In the genomic region with DNA sequence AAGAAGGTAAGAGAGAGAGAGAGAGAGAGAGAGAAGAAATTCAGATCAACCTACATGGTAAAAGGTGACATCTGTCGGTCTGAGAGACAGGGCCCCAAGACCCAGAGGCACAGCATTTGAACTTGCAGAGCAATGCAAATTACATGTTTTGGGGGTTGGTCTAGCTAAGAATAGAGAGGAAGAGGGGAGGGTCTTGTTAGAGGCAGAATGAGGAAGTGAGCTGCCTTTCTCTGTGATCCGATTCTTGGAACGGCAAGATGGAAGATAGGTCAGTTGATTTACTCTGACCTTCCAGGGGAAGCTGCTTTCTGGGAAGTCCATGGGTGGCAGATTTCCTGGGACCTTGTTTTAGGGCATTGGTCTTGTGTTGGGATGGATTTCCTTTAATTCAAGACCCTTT, we compare ENCODE assay signal across 11 mouse cellular contexts. TPM values are rescaled to one million over a fixed set of nuclear protein-coding genes. Genes with fewer than 3 reads are reported as not detected.
DNase-seq lines count a peak whose midpoint lies in the region; ATAC-seq lines count a peak whose summit lies in the region.
"Had no signal": no experiment of that assay in that cellular context is flagged by ENCODE, and none has a peak within 500 bp of the region (broad histone marks: within the 10 kb centered on the region; RNA-seq: fewer than 3 reads in every experiment).

No protein-coding gene starts in this region.

- H3K4me3 ChIP-seq in megakaryocyte, embryonic 14.5 days (replicated peaks) = peak overlapping the region; percentile 89
- no peak overlapping the region for H3K4me3 ChIP-seq in hindbrain, embryonic 14.5 days (replicated peaks; ENCODE audit: low read length)
- no peak overlapping the region for H3K4me3 ChIP-seq in forebrain, embryonic 16.5 days (replicated peaks; ENCODE audit: low read length)
- H3K4me3 ChIP-seq: hindbrain, embryonic 13.5 days; left cerebral cortex, adult 2 months had no signal

- 83% methylated on average over 3 of the region's 3 CpGs for whole genome bisulfite sequencing in hindbrain, embryonic 14.5 days
- WGBS in forebrain, embryonic 16.5 days = 73% methylated on average over 3 of the region's 3 CpGs

- peaks cover 11% of the 10 kb centered on the region for H3K27me3 ChIP-seq in megakaryocyte, embryonic 14.5 days (replicated peaks)
- H3K27me3 ChIP-seq in hindbrain, embryonic 14.5 days (ENCODE audit: control insufficient read depth, insufficient read depth, low read length) = no peaks in the 10 kb centered on the region
- no peaks in the 10 kb centered on the region for H3K27me3 ChIP-seq in forebrain, embryonic 16.5 days (replicated peaks; ENCODE audit: control insufficient read depth, insufficient read depth, low read length)

- DNase-seq in lung, adult 18-20 months = peak; percentile 21 to 24
- no peak for DNase-seq in lung, postnatal 10 days
- DNase-seq in left cerebral cortex, adult 8-10 months (ENCODE audit: low spot score in 2 of 2) = no peak
- DNase-seq in hindbrain, embryonic 14.5 days (ENCODE audit: low spot score) = no peak
- no peak for DNase-seq in adipocyte (ENCODE audit: low spot score)
- DNase-seq: cerebellum, adult 18-20 months had no signal

- H3K9ac ChIP-seq in hindbrain, embryonic 14.5 days = no peak overlapping the region
- no peak overlapping the region for H3K9ac ChIP-seq in forebrain, embryonic 16.5 days (replicated peaks; ENCODE audit: low read depth, low read length)
- H3K9ac ChIP-seq: hindbrain, embryonic 13.5 days had no signal

- H3K36me3 ChIP-seq in megakaryocyte, embryonic 14.5 days (replicated peaks; ENCODE audit: low read length) = peaks cover 14% of the 10 kb centered on the region
- no peaks in the 10 kb centered on the region for H3K36me3 ChIP-seq in hindbrain, embryonic 14.5 days (replicated peaks; ENCODE audit: control insufficient read depth, insufficient read depth)
- H3K36me3 ChIP-seq in forebrain, embryonic 16.5 days (ENCODE audit: control insufficient read depth, insufficient read depth) = no peaks in the 10 kb centered on the region
- H3K36me3 ChIP-seq: hindbrain, embryonic 13.5 days had no signal

- H3K4me2 ChIP-seq in hindbrain, embryonic 14.5 days (replicated peaks) = no peak overlapping the region
- H3K4me2 ChIP-seq in forebrain, embryonic 16.5 days (ENCODE audit: low read length) = no peak overlapping the region
- H3K4me2 ChIP-seq: hindbrain, embryonic 13.5 days had no signal

- ATAC-seq in hematopoietic stem cell, adult 5-6 weeks (replicated peaks in 1 of 2; ENCODE audit: insufficient read depth in 1 of 2, low FRiP score in 2 of 2, low TSS enrichment in 1 of 2, low read depth in 1 of 2, poor library complexity in 2 of 2, severe bottlenecking in 2 of 2) = peak; percentile 66 to 80
- no peak for ATAC-seq in hindbrain, embryonic 14.5 days (ENCODE audit: low FRiP score)
- ATAC-seq in forebrain, embryonic 16.5 days = no peak

- H3K4me1 ChIP-seq in megakaryocyte, embryonic 14.5 days = peaks cover 47% of the 10 kb centered on the region
- H3K4me1 ChIP-seq in hindbrain, embryonic 14.5 days (replicated peaks; ENCODE audit: control insufficient read depth, insufficient read depth, low read length) = no peaks in the 10 kb centered on the region
- peaks cover 3% of the 10 kb centered on the region for H3K4me1 ChIP-seq in forebrain, embryonic 16.5 days (replicated peaks; ENCODE audit: control insufficient read depth, insufficient read depth, low read length)

- H3K9me3 ChIP-seq in megakaryocyte, embryonic 14.5 days = no peaks in the 10 kb centered on the region
- H3K9me3 ChIP-seq in hindbrain, embryonic 14.5 days (ENCODE audit: control insufficient read depth, low read length) = no peaks in the 10 kb centered on the region
- H3K9me3 ChIP-seq in forebrain, embryonic 16.5 days (ENCODE audit: control insufficient read depth, low read length) = no peaks in the 10 kb centered on the region
- H3K9me3 ChIP-seq: hindbrain, embryonic 13.5 days had no signal

- no peak overlapping the region for H3K27ac ChIP-seq in hindbrain, embryonic 14.5 days
- no peak overlapping the region for H3K27ac ChIP-seq in forebrain, embryonic 16.5 days (ENCODE audit: low read length)
- H3K27ac ChIP-seq: hindbrain, embryonic 13.5 days; left cerebral cortex, adult 2 months had no signal

RNA-seq across cellular contexts. Expression of a gene that starts 15.7 kb away (rescaled TPM):
- 43.9 and 82.0 TPM in 2 replicates for total RNA-seq in hematopoietic stem cell, adult 5-6 weeks (2017)
- polyA plus RNA-seq in megakaryocyte, embryonic 14.5 days (2012; ENCODE audit: insufficient read depth, low replicate concordance) = 28.3 and 47.0 TPM in 2 replicates
- total RNA-seq in left cerebral cortex, adult 8-10 months (2022) = 1 to 10 TPM in 3 of 4 experiments, under 1 TPM in 1; 0.76 to 2.3 (median 1.5) TPM
- polyA plus RNA-seq in hindbrain, embryonic 14.5 days (2014; fragmentation: Nextera tagmentation; extraction: Ambion mirVana) = 0.96 and 1.1 TPM in 2 replicates
- 0.57 and 1.1 TPM in 2 replicates for polyA plus RNA-seq in forebrain, embryonic 16.5 days (2015; fragmentation: Nextera tagmentation; extraction: Ambion mirVana)

RNA-seq across cellular contexts. Expression of a gene that starts 32.6 kb away (rescaled TPM):
- 97.9 and 121 TPM in 2 replicates for total RNA-seq in hematopoietic stem cell, adult 5-6 weeks (2017)
- polyA plus RNA-seq in megakaryocyte, embryonic 14.5 days (2012; ENCODE audit: insufficient read depth, low replicate concordance) = 6.4 and 11.4 TPM in 2 replicates
- total RNA-seq in left cerebral cortex, adult 8-10 months (2022) = 100 to 1,000 TPM; 202 to 230 (median 218) TPM
- polyA plus RNA-seq in hindbrain, embryonic 14.5 days (2014; fragmentation: Nextera tagmentation; extraction: Ambion mirVana) = 473 and 509 TPM in 2 replicates
- polyA plus RNA-seq in forebrain, embryonic 16.5 days (2015; fragmentation: Nextera tagmentation; extraction: Ambion mirVana) = 479 and 501 TPM in 2 replicates

Comparison
In these comparisons a context has a peak if more than half of its experiments do, and no peak if none do; other contexts are left out.
1. DNase-seq: peak in lung, adult 18-20 months (2 of 2); none in lung, postnatal 10 days (single experiment), left cerebral cortex, adult 8-10 months (0 of 2), hindbrain, embryonic 14.5 days (single experiment) and adipocyte (single experiment).
2. ATAC-seq: peak in hematopoietic stem cell, adult 5-6 weeks (2 of 2); none in hindbrain, embryonic 14.5 days (single experiment) and forebrain, embryonic 16.5 days (single experiment).
3. RNA of a gene that starts 15.7 kb away (polyA plus RNA-seq): 28.3 to 47.0 TPM in megakaryocyte, embryonic 14.5 days; 0.96 to 1.1 TPM in hindbrain, embryonic 14.5 days and 0.57 to 1.1 TPM in forebrain, embryonic 16.5 days; every median in the first group is over 10 times any median in the second.
4. RNA of a gene that starts 32.6 kb away (polyA plus RNA-seq): 479 to 501 TPM in forebrain, embryonic 16.5 days and 473 to 509 TPM in hindbrain, embryonic 14.5 days; 6.4 to 11.4 TPM in megakaryocyte, embryonic 14.5 days; every median in the first group is over 10 times any median in the second.